Mouse (Mus musculus): ENCODE data around the gene Mta2.
A peak's percentile ranks its signal among the peaks of the same experiment; 100 is the strongest.

The Mta2 gene

GRCm38 (mm10) chr19:8941515-8942217, at the start of gene Mta2:
Gene Mta2 (plus strand): TSS chr19:8941875.
- peak; percentile 11; the same call in 1 of the 2 replicates for TF ChIP-seq GATA4 (IDR thresholded peaks at IDR 0.05; ENCODE audit: insufficient replicate concordance, low read length)

GRCm38 (mm10) chr19:8892829-8893766, 48.6 kb upstream of the Mta2 start, which contains the start of gene Ints5:
Gene Ints5 (plus strand): TSS chr19:8893005.
- no peak for TF ChIP-seq GATA4 (IDR thresholded peaks at IDR 0.05; ENCODE audit: insufficient replicate concordance, low read length)

- no peak for TF ChIP-seq GATA4 (IDR thresholded peaks at IDR 0.05; ENCODE audit: insufficient replicate concordance, low read length)
These were observed 46.2 kb upstream of the Mta2 start for GRCm38 (mm10) chr19:8895397-8895960.

GRCm38 (mm10) chr19:8897865-8898495, 43.7 kb upstream of the Mta2 start, which contains the start of gene Ganab:
Gene Ganab (plus strand): TSS chr19:8898071.
- no peak; the same call in 1 of the 2 replicates for TF ChIP-seq GATA4 (IDR thresholded peaks at IDR 0.05; ENCODE audit: insufficient replicate concordance, low read length)

- TF ChIP-seq GATA4 (IDR thresholded peaks at IDR 0.05; ENCODE audit: insufficient replicate concordance, low read length), result no peak
These were observed 43.1 kb upstream of the Mta2 start for GRCm38 (mm10) chr19:8898576-8898975.

GRCm38 (mm10) chr19:8899079-8899478, 42.6 kb upstream of the Mta2 start:
- TF ChIP-seq GATA4 (IDR thresholded peaks at IDR 0.05; ENCODE audit: insufficient replicate concordance, low read length), result no peak

GRCm38 (mm10) chr19:8903412-8903811, 38.3 kb upstream of the Mta2 start:
- no peak for TF ChIP-seq GATA4 (IDR thresholded peaks at IDR 0.05; ENCODE audit: insufficient replicate concordance, low read length)

GRCm38 (mm10) chr19:8908531-8908930, 33.1 kb upstream of the Mta2 start:
- TF ChIP-seq GATA4 (IDR thresholded peaks at IDR 0.05; ENCODE audit: insufficient replicate concordance, low read length), result no peak

GRCm38 (mm10) chr19:8911810-8912209, 29.9 kb upstream of the Mta2 start:
- no peak for TF ChIP-seq GATA4 (IDR thresholded peaks at IDR 0.05; ENCODE audit: insufficient replicate concordance, low read length)

- TF ChIP-seq GATA4 (IDR thresholded peaks at IDR 0.05; ENCODE audit: insufficient replicate concordance, low read length), result no peak
These were observed 27.5 kb upstream of the Mta2 start for GRCm38 (mm10) chr19:8914212-8914611.

- TF ChIP-seq GATA4 (IDR thresholded peaks at IDR 0.05; ENCODE audit: insufficient replicate concordance, low read length), result no peak
These were observed 22.7 kb upstream of the Mta2 start for GRCm38 (mm10) chr19:8919000-8919399.

- no peak for TF ChIP-seq GATA4 (IDR thresholded peaks at IDR 0.05; ENCODE audit: insufficient replicate concordance, low read length)
These were observed 22.0 kb upstream of the Mta2 start for GRCm38 (mm10) chr19:8919684-8920072.

- TF ChIP-seq GATA4 (IDR thresholded peaks at IDR 0.05; ENCODE audit: insufficient replicate concordance, low read length), result no peak
These were observed 21.5 kb upstream of the Mta2 start, which contains the start of gene B3gat3 for GRCm38 (mm10) chr19:8920073-8920736. Gene B3gat3 (plus strand): TSS chr19:8920374.

GRCm38 (mm10) chr19:8920836-8921291, 20.8 kb upstream of the Mta2 start:
- TF ChIP-seq GATA4 (IDR thresholded peaks at IDR 0.05; ENCODE audit: insufficient replicate concordance, low read length), result no peak

Measured in liver, adult (tissue).